Mouse (Mus musculus) forebrain, embryonic 11.5 days (tissue): ENCODE data around the gene App. TPM values are rescaled to one million over a fixed set of nuclear protein-coding genes. Genes with fewer than 3 reads are reported as not detected.
A peak's percentile ranks its signal among the peaks of the same experiment; 100 is the strongest.

Source experiments
- ATAC-seq: fragments of 200-750 bp; cut with Nextera tagmentation; replicated peaks from 2 replicates; pipeline ENCODE4 v1.8.0; 2017; ENCODE audit warnings: moderate TSS enrichment; ENCODE audit not compliant: low FRiP score
- DNase-seq: peaks from one replicate; pipeline ENCODE4 v3.0.0-alpha.2; 2017; ENCODE audit warnings: low spot score
- H3K27ac ChIP-seq: fragments of 300-500 bp; sonication (generic); 2 replicates; pipeline ENCODE4 v1.5.1; 2014; ENCODE audit warnings: low read depth, low read length
- H3K27me3 ChIP-seq: fragments of 300-500 bp; sonication (generic); 2 replicates; pipeline ENCODE4 v1.6.1; 2014; ENCODE audit warnings: mild to moderate bottlenecking, low read length, mixed read lengths; ENCODE audit not compliant: control insufficient read depth, insufficient read depth
- H3K36me3 ChIP-seq: fragments of 300-500 bp; sonication (generic); 2 replicates; pipeline ENCODE4 v1.6.1; 2014; ENCODE audit warnings: mild to moderate bottlenecking, low read length, moderate library complexity, mixed read lengths; ENCODE audit not compliant: control insufficient read depth, insufficient read depth
- H3K4me1 ChIP-seq: fragments of 300-500 bp; sonication (generic); replicated peaks from 2 replicates; pipeline ENCODE4 v1.6.1; 2014; ENCODE audit warnings: low read length, mixed read lengths; ENCODE audit not compliant: control insufficient read depth, insufficient read depth
- H3K4me2 ChIP-seq: fragments of 300-500 bp; sonication (generic); 2 replicates; pipeline ENCODE4 v1.6.1; 2014; ENCODE audit warnings: low read depth, mild to moderate bottlenecking, low read length, moderate library complexity, mixed read lengths; ENCODE audit not compliant: severe bottlenecking
- H3K4me3 ChIP-seq: fragments of 300-500 bp; sonication (generic); 2 replicates; pipeline ENCODE4 v1.5.1; 2014; ENCODE audit warnings: low read depth, low read length
- H3K9ac ChIP-seq: fragments of 300-500 bp; sonication (generic); 2 replicates; pipeline ENCODE4 v1.6.1; 2014; ENCODE audit warnings: low read length
- H3K9me3 ChIP-seq: fragments of 300-500 bp; sonication (generic); 2 replicates; pipeline ENCODE4 v1.6.1; 2016; ENCODE audit warnings: low read length, mixed read lengths; ENCODE audit not compliant: control insufficient read depth
- WGBS: fragments of 180-500 bp; shearing (Covaris S2); extraction: QIAGEN DNeasy Blood & Tissue Kit; methylation state at CpG from one replicate; pipeline ENCODE4 v1.1.7; 2014; 5-methylcytosine and 5-hydroxymethylcytosine counted together
- polyA plus RNA-seq: library from polyadenylated mRNA; unstranded; fragments of >200 nt; fragmentation: Nextera tagmentation; extraction: Ambion mirVana; gene quantifications from 2 replicates; pipeline ENCODE4 v1.2.1, GENCODE M21; 2014

The App gene
- polyA plus RNA-seq, 1 experiment from 2014 or later = 134 TPM

DNA sequence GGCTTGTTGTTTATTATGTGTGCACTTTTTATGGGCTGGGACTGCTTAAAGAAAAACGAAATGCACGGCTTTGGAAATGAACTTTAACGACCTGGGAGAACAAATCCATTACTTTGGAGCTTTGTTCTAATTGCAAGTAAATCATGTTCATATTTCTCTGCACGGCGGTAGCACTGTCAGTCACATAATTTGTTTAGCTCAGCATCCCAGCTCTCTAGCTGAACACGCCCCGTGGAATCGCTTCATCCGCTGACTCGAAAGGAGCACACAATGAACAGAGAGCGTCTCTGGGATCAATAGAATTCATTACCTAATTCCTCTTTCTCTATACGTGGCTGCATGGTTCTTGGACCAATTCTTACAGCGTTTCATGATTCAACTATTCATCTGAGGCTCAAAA lies 207.5 kb downstream of the App start:
- ATAC-seq (no peak), DNase-seq (no peak)
- no peaks in the 10 kb centered on the region for H3K4me1 ChIP-seq
- H3K36me3 ChIP-seq = peaks cover 3% of the 10 kb centered on the region; the same call in 1 of the 2 replicates
- H3K9ac ChIP-seq = no peak overlapping the region
- no peak overlapping the region for H3K4me2 ChIP-seq
- H3K9me3 ChIP-seq = no peaks in the 10 kb centered on the region
- WGBS = 71% methylated on average over 13 of the region's 13 CpGs
- H3K27me3 ChIP-seq = no peaks in the 10 kb centered on the region
- H3K4me3 ChIP-seq = no peak overlapping the region
- H3K27ac ChIP-seq = no peak overlapping the region

DNA sequence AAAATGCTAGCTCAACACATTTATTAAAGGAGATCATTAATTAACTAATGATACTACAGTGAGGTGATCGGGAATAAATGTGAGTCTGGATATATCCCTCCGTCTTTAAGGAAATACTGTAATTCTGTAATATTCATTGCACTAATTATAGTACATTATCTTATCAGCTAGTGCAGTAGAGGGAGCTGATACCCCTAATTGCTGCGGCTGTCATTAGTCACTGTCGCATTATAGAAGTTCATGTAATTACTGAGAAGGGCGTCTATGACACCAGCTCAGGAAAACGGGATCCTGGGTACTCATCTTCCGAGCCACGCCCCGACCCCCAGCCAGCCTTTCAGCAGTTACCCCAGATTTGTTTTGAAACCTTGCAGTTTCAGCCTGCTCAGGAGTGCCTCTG lies 209.6 kb downstream of the App start:
- Histone ChIP-seq H3K27ac (no peak overlapping the region), H3K36me3 (peaks cover 3% of the 10 kb centered on the region; the same call in 1 of the 2 replicates), H3K9me3 (no peaks in the 10 kb centered on the region), H3K4me1 (no peaks in the 10 kb centered on the region), H3K9ac (no peak overlapping the region), H3K4me2 (no peak overlapping the region), H3K27me3 (no peaks in the 10 kb centered on the region), H3K4me3 (no peak overlapping the region)
- WGBS = 80% methylated on average over 9 of the region's 9 CpGs
- DNase-seq (no peak), ATAC-seq (no peak)

DNA sequence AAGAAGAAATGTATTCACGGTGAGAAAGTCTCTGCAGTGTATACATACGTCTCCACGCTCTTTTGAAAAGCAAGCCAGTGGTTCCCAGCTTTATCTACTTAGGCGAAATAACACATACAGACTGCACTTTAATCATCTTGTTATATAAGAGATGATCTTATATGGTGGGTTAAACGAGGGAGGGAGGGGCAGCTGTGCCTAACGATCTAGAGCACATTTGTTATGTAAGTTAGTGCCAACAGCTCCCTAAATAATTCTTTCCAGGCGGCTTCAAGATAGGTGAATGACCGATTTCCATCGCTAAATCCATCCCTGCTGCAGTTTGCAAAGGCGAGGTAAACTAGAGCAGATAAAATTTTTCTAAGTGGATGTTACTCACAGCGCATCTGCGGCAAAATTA lies 210.0 kb downstream of the App start:
- Histone ChIP-seq H3K27ac (no peak overlapping the region), H3K4me2 (no peak overlapping the region), H3K9ac (no peak overlapping the region), H3K9me3 (no peaks in the 10 kb centered on the region), H3K4me1 (no peaks in the 10 kb centered on the region), H3K4me3 (no peak overlapping the region), H3K27me3 (no peaks in the 10 kb centered on the region), H3K36me3 (peaks cover 3% of the 10 kb centered on the region; the same call in 1 of the 2 replicates)
- DNase-seq = no peak
- WGBS = 78% methylated on average over 12 of the region's 12 CpGs
- ATAC-seq = no peak

DNA sequence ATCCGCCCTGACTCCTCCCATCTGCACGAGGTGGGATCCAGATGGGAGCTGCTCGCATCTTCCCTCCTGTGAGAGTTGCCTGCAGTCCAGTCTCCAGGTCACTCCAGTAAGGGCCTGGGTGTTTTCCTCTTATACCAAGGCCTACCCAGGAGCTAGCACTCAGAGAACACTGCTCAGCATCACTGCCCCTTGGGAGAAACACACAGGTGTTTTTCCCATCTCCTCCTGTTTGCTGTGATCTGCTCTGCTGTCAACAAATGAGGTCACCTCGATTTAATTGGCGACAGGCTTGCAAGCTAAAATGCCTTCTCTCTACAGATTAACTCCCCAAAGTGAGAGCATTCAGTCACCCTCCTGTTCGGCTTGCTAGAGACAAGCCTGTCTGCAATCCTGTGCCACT lies 216.3 kb downstream of the App start:
- DNase-seq = no peak

DNA sequence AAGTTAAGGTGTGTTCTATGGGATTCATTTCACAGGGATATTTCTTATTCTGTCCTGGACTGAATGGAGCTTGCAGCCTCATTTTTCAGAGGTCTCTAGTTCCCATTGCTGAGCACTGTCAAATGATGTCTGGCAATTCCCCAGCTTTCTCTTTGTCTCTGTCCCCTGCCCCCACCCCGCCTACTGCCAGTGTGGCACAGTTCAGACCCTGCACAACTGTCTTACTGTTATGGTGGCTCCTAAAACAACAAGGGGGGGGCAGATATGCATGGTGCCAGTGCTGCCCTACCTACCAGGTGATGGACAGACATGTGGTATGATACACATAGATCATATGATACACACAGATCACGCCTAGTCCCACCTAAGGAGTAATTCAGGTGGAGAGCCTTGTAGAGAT lies 216.9 kb downstream of the App start:
- 79% methylated on average over 2 of the region's 2 CpGs for WGBS
- no peak overlapping the region for H3K9ac ChIP-seq
- no peaks in the 10 kb centered on the region for H3K27me3 ChIP-seq
- H3K9me3 ChIP-seq = no peaks in the 10 kb centered on the region
- H3K36me3 ChIP-seq = no peaks in the 10 kb centered on the region; the same call in 1 of the 2 replicates
- H3K4me3 ChIP-seq = no peak overlapping the region
- DNase-seq = no peak
- H3K4me2 ChIP-seq = no peak overlapping the region
- ATAC-seq = no peak
- H3K27ac ChIP-seq = no peak overlapping the region
- no peaks in the 10 kb centered on the region for H3K4me1 ChIP-seq

More for the DNA sequence above, 216.3 kb downstream of the App start:
- WGBS = 58% methylated on average over 6 of the region's 6 CpGs
- no peaks in the 10 kb centered on the region for H3K9me3 ChIP-seq
- H3K27ac ChIP-seq = no peak overlapping the region
- no peak for ATAC-seq
- no peak overlapping the region for H3K9ac ChIP-seq
- H3K4me2 ChIP-seq = no peak overlapping the region
- no peaks in the 10 kb centered on the region; the same call in 1 of the 2 replicates for H3K36me3 ChIP-seq
- no peak overlapping the region for H3K4me3 ChIP-seq
- no peaks in the 10 kb centered on the region for H3K4me1 ChIP-seq
- no peaks in the 10 kb centered on the region for H3K27me3 ChIP-seq

DNA sequence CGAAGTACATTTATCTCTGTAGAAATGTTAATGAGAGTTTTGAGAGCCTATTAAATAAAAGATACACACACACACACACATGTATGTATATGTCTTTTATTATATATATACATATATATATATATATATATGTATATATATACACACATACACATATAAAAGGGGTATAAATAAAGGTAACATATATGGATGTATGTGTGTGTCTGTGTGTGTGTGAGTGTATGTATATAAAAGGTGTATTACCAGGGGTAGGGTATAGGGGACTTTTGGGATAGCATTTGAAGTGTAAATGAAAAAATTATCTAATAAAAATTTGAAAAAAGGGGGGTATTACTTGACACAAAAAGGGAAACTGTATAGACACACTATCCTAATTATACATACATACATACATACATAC lies 217.7 kb downstream of the App start:
- no peaks in the 10 kb centered on the region for H3K9me3 ChIP-seq
- H3K4me3 ChIP-seq = no peak overlapping the region
- no peak overlapping the region for H3K9ac ChIP-seq
- H3K4me2 ChIP-seq = no peak overlapping the region
- WGBS = 61% methylated on average over 1 of the region's 1 CpGs
- H3K27me3 ChIP-seq = no peaks in the 10 kb centered on the region
- no peaks in the 10 kb centered on the region; the same call in 1 of the 2 replicates for H3K36me3 ChIP-seq
- no peaks in the 10 kb centered on the region for H3K4me1 ChIP-seq
- no peak overlapping the region for H3K27ac ChIP-seq
- DNase-seq = no peak
- peak; percentile 39 for ATAC-seq

DNA sequence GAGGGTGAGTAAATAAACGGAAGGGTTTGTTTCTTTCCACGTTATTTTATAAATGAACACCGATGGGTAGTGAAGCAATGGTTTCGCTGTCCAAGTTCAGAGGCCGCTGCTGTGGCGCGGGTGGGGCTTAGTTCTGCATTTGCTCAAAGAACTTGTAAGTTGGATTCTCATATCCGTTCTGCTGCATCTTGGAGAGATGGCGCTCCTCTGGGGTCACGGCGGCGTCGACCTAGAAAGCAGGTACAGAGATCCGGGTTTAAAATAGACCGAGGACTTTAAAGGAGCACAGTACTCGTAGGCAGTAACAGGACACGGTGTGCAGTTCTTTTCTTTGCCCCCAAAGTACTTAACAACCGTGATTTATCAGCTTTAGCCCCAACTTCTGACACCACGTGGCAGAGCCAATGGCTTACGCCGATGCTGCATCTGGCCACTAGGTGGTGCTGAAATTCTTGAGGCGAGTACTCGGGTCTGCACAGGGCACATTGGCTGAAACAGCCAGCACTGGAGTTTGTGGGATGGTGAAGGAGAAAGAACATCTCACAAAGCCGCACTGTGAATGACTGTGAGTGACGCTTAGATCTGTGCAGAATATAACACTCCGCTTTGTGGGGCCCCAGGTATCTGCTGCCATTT lies 218.2 kb downstream of the App start:
- H3K4me3 ChIP-seq = no peak overlapping the region
- H3K36me3 ChIP-seq = no peaks in the 10 kb centered on the region; the same call in 1 of the 2 replicates
- H3K27ac ChIP-seq = no peak overlapping the region
- H3K27me3 ChIP-seq = no peaks in the 10 kb centered on the region
- no peak overlapping the region for H3K4me2 ChIP-seq
- DNase-seq = peak; percentile 91
- ATAC-seq = peak; percentile 92
- 33% methylated on average over 26 of the region's 26 CpGs for WGBS
- no peak overlapping the region for H3K9ac ChIP-seq
- H3K9me3 ChIP-seq = no peaks in the 10 kb centered on the region
- H3K4me1 ChIP-seq = no peaks in the 10 kb centered on the region

DNA sequence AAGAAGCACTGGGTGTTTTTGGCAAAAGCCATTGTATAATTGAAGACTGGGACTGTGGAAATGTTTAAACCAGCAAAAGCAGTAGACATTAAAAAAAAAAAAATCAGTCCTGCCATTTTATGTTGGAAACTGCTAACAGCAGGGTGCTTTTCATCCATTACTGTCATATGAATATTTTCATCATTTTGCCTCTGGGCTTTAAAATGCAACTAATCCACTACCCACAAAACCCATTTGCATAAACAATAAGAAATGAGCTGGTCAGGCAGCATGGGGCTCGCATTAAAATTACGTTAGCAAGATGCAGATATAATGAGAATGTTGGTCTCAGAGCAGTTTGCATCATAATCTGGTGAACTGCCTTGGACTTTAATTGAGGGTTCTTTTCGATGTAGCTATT lies 242.5 kb downstream of the App start:
- Histone ChIP-seq H3K4me2 (no peak overlapping the region), H3K27me3 (no peaks in the 10 kb centered on the region), H3K9me3 (no peaks in the 10 kb centered on the region), H3K4me1 (no peaks in the 10 kb centered on the region), H3K36me3 (no peaks in the 10 kb centered on the region), H3K4me3 (no peak overlapping the region), H3K9ac (no peak overlapping the region), H3K27ac (no peak overlapping the region)
- DNase-seq (no peak), ATAC-seq (no peak)
- WGBS = 42% methylated on average over 3 of the region's 3 CpGs

DNA sequence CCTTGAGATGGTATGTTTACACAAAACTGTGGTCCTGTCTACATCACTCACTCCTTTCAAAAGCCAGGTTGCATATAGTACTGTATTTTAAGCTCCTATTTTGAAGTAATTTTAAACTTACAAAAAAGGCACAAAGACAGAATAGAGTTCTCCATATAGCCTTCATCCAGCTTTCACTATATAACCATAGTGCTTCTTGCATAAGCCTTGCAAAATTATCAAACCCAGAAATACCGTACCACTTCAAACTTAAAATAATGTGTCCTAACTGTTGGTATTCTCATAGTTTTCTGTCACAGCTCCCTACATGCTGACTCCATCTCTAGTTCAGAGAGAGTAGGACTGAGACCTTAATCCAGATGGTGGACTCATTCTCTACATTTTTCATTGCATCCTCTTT lies 245.7 kb downstream of the App start:
- Histone ChIP-seq H3K27ac (no peak overlapping the region), H3K9me3 (no peaks in the 10 kb centered on the region), H3K4me1 (no peaks in the 10 kb centered on the region), H3K4me2 (no peak overlapping the region), H3K27me3 (no peaks in the 10 kb centered on the region), H3K9ac (no peak overlapping the region), H3K4me3 (no peak overlapping the region), H3K36me3 (no peaks in the 10 kb centered on the region)
- ATAC-seq = no peak
- 91% methylated on average over 1 of the region's 1 CpGs for WGBS
- DNase-seq = no peak
